Mouse (Mus musculus): ENCODE measurements around the gene Fam160b1.

The Fam160b1 gene

GRCm38 (mm10) chr19:57360341-57361130 lies at the start of gene Fam160b1:
Gene Fam160b1 (plus strand): TSS chr19:57360680.
- DNase-seq (ENCODE audit: low spot score), result peak; percentile 98

DNA sequence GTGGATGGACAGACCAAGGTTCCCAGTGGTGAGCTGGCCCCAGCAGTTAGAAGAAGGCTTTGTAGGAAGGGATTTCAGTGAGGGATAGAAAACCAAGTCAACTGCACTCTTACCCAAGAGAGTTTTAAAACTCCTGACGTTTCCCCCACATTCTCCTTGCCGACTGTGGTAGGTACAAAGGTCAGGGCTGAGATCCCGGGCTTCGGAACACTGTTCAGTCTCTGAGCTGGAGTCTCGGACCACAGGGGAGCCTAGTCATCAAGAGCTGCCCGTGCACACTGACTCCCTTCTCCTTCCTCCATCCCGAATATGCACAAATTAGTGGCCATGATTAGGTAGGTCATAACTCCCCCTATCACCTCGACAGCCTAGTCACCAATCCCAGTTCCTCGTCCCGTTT lies 47.3 kb upstream of the Fam160b1 start:
- peak; percentile 14 for DNase-seq (ENCODE audit: low spot score)

DNA sequence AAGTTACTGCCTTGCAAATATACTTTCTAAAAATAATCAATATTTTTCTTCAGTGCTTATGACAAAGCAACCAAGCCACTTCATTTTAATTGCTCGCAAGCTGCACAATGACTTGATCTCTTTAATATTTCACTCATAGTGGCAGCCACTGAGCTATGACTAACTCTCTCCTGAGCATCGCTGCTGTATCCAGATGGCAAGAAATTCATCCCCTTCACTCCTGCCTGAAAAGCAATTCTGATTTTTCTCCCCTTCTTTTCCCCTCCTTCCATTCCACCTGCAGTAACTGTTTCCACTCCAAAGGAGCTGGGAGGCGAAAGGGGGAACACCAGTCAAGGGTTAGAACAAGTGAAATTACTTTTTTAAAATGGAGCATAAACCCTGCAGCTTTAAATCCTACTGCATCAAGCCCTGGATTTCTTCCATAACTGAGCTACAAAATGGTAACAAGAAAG lies 46.6 kb upstream of the Fam160b1 start:
- no peak for DNase-seq (ENCODE audit: low spot score)

DNA sequence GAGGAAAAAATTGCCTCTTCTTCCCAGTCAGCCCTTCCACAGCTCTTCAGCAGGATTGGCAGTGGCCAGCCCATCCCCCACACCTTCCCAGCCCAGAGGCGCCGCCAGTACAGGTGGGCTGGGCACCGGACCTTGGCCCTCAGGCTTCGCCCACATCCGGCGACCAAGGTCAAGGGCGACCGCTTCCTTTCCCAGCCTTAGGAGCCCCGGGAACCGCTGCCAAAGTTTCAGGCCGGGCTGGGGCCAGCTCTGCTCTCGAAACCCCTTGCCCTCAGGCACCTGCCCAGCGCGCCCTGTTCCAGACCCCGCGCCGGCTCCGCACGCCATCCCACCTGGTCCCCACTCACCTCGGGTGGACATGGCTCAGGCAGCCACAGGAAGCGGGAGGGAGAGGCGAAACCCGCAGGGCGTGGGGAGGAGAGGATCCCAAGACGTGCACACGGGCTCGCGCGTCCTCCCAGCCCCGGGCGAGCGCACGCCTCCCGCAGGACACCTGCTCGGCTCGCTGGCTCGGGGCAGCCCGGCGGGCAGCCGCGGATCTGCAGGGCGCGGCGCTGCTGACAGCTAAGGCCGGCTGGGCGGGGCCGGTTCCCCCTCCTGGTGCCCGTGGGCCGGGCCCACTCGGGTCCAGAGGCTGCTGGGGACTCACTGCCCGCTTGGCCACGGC lies 46.0 kb upstream of the Fam160b1 start, which contains the start of gene Ablim1:
TSS of gene Ablim1 (minus strand) at position 574 of the 667 bp plus-strand sequence.
- no peak for DNase-seq (ENCODE audit: low spot score)

DNA sequence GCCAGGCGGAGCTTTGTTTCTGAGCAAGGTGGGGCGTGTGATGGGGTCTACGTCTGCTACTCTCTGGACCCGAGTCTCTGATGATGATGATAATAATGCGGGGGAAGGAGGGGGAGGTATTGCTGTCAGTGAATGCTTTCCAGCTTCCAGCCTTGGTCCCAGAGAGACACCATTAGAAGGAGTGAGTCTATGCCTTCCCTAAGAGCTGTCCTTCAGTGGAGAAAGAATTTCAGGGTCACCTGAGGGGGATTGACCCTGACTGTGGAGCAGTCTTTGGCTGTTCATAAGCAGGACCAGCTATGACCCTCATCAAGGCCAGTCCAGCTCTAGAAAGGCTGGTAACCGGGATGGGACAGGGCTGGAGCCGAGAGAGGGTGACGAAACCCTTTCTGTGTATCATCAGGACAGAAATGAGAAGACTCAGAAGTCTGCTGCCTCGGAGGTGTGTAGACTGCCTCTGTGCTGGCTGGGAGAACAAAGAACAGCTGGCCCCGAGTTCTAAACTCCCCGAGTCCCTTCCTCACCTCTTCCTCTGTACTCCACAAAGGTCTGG lies 45.4 kb upstream of the Fam160b1 start:
- no peak for DNase-seq (ENCODE audit: low spot score)

DNA sequence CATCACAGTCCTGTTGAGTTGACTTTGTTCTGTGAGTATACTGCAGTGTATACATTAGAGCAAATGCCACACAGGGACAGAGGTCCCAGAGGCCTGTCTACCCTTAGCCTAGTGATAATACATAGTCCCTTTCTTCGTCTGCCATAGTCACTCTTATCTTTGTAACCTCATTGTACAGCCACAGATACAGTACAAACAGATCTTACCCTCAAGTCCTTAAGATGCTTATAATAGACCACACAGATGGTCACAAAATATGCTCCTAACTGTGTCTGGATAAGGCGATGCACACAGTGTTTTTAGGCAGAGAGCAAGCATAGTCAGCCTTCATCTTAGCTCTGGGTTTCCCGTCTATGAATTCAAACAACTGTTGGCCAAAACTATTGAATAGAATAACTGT lies 43.9 kb upstream of the Fam160b1 start:
- DNase-seq (ENCODE audit: low spot score), result no peak

DNA sequence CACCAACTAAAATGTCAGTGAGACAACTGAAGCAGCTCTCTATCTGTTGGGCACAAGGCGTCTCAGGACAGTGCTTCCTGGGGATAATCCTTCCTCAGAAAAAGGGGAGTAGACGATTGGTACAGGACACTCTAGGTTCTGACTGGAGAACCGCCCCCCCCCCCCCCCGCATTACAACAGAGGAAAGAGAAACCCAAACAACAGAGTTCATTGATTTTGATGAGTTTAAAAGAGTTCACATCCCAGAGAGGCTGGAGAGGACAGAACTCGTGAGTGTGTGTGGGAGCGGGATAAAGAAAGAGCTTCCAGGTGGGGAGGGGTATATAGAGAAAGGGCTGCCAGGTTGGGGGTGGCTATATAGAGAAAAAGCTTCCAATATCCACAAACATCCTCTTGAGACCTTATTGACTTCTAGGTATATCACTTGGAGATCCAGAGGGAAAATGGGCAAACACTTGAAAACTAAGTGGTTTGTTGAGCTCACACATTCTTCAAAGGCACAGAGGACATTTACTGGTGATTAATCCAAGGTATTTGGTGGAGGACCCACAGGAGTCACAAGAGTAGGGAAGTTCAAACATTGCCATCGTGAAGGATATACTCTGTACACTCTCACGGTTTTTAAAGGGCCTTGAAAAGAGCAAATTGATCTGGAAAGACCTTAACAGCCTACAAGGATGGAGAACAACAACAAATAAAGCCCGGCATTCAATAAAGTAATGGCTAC lies 39.7 kb upstream of the Fam160b1 start:
- no peak for DNase-seq (ENCODE audit: low spot score)

GRCm38 (mm10) chr19:57321839-57322238 lies 38.6 kb upstream of the Fam160b1 start:
- DNase-seq (ENCODE audit: low spot score), result no peak

DNA sequence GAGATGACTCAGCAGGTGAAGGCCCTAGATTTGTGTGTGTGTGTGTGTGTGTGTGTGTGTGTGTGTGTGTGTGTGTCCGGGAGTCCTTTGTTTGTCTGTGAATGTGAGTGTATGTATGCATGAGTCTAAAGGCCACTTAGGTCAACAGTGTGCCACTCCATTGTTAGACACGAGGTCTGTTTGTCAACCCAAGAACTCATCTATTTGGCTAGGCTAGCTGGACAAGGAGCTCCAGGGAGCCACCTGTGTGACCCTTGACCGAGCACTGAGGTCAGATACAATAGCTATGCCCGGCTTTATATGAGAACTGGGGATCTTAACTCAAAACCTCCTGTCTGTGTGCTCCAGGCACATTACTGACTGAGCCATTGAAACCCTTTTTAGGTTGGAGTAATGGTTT lies 38.0 kb upstream of the Fam160b1 start:
- no peak for DNase-seq (ENCODE audit: low spot score)

GRCm38 (mm10) chr19:57323087-57323486 lies 37.4 kb upstream of the Fam160b1 start:
- no peak for DNase-seq (ENCODE audit: low spot score)

- DNase-seq (ENCODE audit: low spot score), result peak; percentile 85
These were observed 34.7 kb upstream of the Fam160b1 start for GRCm38 (mm10) chr19:57325748-57326300.

DNA sequence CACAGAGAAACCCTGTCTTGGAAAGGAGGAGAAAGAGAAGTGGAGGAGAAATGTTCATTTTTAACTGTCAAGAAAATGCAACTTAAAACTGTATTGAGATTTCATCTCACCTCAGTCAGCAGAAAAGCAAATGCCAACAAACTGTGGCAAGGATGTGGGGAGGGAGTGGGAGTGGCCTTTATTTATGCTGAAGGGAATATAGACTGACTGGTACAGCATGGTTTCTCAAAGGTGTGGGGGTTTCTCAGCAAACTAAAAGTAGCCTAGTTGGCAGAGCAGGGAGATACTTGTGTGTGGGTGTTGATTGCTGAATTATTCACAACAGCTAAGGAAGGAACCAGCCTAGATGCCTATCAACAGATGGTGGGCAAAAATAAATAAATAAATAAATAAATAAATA lies 32.8 kb upstream of the Fam160b1 start:
- DNase-seq (ENCODE audit: low spot score), result no peak

GRCm38 (mm10) chr19:57328269-57328668 lies 32.2 kb upstream of the Fam160b1 start:
- DNase-seq (ENCODE audit: low spot score), result no peak

DNA sequence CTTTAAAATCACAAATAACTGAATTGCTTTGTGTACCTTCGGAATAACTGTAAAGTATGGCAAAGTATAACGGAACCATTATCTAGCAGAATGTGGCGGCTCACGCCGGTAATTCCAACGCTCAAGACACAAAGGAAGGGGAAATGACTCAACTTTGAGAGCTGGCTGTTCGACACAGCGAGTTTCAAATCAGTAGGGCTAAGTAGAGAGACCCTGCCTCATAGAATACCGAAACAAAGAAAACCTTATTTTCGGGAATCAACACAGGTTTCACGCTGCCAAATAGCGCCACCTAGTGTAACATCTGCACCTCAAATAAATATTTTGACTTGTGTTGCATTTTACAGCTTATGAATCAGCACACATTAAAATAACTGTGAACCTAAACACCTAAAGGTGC lies 31.7 kb upstream of the Fam160b1 start:
- peak; percentile 78 for DNase-seq (ENCODE audit: low spot score)

DNA sequence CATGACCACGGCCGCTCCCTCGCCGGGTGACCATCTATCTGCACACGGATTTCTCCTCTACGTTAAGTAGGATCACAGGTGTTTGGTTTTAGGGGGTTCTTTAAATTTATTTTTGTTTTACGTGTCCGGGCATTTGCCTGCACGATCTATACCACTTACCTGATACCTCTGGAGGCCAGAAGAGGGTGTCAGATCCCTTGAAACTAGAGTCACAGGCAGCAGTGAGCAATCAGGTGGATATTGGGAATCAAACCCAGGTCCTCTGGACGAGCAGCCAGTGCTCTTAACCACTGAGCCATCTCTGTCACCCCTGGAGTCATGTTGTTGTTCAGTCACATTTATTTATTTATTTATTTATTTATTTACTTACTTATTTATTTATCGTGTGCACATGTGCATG lies 30.2 kb upstream of the Fam160b1 start:
- no peak for DNase-seq (ENCODE audit: low spot score)

GRCm38 (mm10) chr19:57331237-57331636 lies 29.2 kb upstream of the Fam160b1 start:
- no peak for DNase-seq (ENCODE audit: low spot score)

DNA sequence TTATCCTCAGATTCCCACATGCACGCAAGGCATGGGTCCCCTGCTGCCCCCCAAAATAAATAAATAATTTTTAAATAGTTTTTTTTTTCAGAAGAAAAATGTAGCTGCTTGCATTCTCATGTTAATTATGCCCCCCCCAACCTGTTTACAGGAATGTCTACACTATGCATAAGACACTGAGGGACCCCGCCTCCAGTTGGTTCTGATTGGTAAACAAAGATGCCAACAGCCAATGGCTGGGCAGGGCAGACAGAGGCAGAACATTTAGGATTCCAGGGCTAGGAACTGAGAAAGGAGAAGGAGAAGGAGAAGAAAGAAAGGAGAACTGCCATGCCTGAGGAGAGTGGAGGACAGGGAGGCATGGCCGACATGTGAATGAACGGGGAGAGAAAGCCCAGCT lies 27.1 kb upstream of the Fam160b1 start:
- DNase-seq (ENCODE audit: low spot score), result no peak

DNA sequence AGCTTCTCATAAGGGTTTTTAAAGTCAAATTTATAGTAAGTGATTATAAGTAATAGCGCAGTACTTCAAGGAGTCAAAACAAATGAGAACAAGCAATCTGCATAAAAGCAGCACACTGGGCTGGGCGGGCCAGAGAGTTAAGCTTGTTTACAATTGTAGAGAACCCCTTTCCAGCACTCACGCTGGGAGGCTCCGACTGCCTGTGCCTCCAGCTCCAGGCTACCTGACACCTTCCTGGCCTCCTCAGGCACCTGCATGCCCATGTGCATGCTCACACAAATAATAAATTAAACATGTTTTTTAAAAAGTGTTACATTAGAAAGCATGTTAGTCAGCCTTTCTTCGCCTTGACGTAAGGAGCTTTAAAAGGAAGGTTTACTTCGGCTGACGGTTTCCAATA lies 25.3 kb upstream of the Fam160b1 start:
- no peak for DNase-seq (ENCODE audit: low spot score)

DNA sequence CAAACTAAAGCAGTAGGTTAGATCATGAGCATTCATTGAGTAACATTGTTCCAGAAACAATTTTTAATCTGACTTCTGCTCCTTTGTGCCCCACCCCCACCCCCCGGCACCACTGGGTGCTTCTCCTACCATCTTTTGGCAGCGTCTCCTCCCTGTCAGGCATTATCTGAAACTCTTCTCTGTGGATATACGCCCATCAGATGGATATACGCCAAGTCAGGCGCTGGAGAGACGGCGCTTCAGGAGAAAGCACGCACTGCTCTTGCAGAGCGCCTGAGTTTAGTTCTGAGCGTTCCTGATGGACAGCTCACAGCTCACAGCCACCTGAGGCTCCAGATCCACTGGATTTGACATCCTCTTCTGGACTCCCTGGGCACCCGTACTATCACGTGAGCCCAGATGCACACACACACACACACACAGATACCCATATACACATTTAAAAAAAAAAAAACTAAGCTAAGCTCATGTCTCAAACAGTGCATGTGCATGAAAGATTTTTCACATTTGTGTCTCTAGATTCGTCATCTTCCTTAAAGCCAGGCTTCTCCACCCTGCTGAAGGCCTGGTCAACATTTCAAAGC lies 21.1 kb upstream of the Fam160b1 start:
- no peak for DNase-seq (ENCODE audit: low spot score)

- no peak for DNase-seq (ENCODE audit: low spot score)
These were observed 19.4 kb upstream of the Fam160b1 start for GRCm38 (mm10) chr19:57340900-57341742.

DNA sequence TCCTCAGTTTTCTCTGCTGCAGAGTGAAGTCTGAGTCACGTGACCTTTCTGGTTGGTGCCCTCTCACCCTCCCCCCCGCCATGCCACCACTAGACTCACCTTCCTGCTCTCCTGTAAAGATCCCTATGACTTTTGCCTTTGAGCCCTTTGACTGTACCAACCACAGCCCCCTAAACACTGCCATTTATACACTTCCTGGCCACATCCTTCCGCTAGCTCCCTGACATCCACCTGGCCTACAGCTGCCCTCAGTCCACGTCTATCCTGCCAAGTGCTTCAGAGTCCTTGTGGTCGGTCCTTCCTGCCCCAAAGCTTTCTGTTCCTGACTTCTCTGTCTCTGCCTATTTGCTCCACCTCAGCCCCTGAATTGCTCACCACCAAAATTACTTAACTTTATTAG lies 16.6 kb upstream of the Fam160b1 start:
- no peak for DNase-seq (ENCODE audit: low spot score)
